Mouse (Mus musculus) ovary, adult 2 months (tissue): ENCODE measurements around the gene Gmnn. TPM values are rescaled to one million over a fixed set of nuclear protein-coding genes. Genes with fewer than 3 reads are reported as not detected.

Experiments
- polyA plus RNA-seq: library from polyadenylated mRNA; depleted of rRNA; stranded (reverse); fragments of >200 nt; gene quantifications from 2 replicates; pipeline ENCODE4 v1.2.3, GENCODE M21; 2012; rRNA removed

Gmnn gene
- 0.45 and 1.5 TPM in 2 replicates for polyA plus RNA-seq

DNA sequence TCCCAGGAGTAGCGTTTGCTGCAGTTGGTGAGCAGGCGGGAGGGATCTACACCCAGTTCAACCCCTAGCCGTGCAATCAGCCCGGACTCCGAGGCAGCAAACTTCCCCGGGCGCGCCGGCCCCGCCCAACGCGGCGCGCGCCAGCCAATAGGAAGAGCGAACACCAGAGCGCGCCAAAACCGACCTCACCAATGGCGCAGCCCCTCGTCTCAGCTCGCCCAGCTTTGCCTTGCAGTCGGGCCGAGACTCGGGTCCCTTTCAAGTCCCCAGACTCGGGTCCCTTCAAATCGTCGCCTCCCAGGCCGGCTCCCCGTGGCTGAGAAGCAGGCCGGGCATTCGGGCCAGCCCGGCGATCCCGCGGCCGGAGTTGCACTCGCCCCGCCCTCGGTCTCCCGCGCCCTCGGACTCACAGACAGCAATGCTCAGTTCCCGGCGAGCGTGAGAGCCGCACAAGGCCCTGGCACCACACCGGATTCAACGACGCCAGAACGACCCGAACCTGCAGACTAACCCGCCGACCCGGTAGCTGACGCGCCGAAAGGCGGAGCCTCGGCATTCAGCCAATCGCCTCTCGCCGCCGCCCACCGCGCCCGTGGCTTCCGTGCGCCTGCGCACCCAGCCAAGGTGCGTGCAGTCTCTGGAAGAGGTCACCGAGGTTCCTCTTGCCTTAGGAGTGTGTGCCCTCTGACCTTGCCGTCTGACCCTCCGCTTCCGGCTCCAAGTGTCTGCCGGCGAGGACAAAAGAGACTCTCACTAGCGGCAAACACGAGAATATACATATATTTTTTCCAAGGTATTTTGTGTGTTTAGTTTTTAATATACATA lies at the start of gene Gmnn:
Gene Gmnn, minus strand, starts transcription at position 521 of the 825 bp plus-strand sequence.

GRCm38 (mm10) chr13:24801308-24801921 lies 39.7 kb upstream of the Gmnn start, which contains the start of gene BC005537:
BC005537 (plus strand) TSS chr13:24801657.

GRCm38 (mm10) chr13:24741028-24741427 lies 20.7 kb downstream of the Gmnn start, which contains the start of gene Armh2:
Armh2 (plus strand) TSS chr13:24741232.

Other genes with a start within 250 kb of the Gmnn start
- 3.6 and 5.1 TPM in 2 replicates for gene Ripor2, start 179.7 kb downstream of the Gmnn start, polyA plus RNA-seq
- gene Armh2, start 20.7 kb downstream of the Gmnn start, polyA plus RNA-seq: not detected in 2 replicates
- 28.5 and 45.4 TPM in 2 replicates for gene BC005537, start 39.7 kb upstream of the Gmnn start, polyA plus RNA-seq
- gene Acot13, start 69.6 kb upstream of the Gmnn start, polyA plus RNA-seq: 29.4 and 37.3 TPM in 2 replicates
- gene Tdp2, start 69.8 kb upstream of the Gmnn start, polyA plus RNA-seq: 27.9 and 28.9 TPM in 2 replicates
- gene D130043K22Rik, start 83.2 kb upstream of the Gmnn start, polyA plus RNA-seq: 0.35 and 0.58 TPM in 2 replicates
- gene Aldh5a1, start 175.7 kb upstream of the Gmnn start, polyA plus RNA-seq: 7.5 and 13.1 TPM in 2 replicates
- gene Gpld1, start 181.2 kb upstream of the Gmnn start, polyA plus RNA-seq: 2.3 and 2.6 TPM in 2 replicates